Mouse (Mus musculus) right cerebral cortex, postnatal 4 days (tissue): Measurements from ENCODE around the gene Gps1.
"Not testable (repeated sequence)": the region's sequence is repeated elsewhere in the genome, so short reads cannot be mapped to it uniquely, and the experiment has no call there.

Experiments
- DNase-seq: peaks from one replicate; pipeline ENCODE4 v3.0.0-alpha.2; 2022

Gene Gps1

DNA sequence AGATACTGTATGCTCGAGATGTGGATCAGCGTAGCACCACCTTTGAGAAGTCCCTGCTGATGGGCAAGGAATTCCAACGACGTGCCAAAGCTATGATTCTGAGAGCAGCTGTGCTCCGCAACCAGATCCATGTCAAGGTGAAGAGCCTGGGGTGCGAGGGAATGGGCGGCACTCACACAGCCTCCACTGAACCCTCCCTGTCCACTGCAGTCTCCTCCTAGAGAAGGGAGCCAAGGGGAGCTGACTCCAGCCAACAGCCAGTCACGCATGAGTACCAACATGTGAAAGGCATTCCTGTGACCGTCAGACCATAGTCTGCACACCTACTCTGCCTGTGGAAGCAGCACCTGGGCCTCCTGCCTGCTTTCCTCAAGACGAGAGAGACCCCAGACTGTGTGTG lies 4.4 kb downstream of the Gps1 start:
- DNase-seq, result not testable (repeated sequence)

- no peak for DNase-seq
These were observed 5.3 kb downstream of the Gps1 start for GRCm38 (mm10) chr11:120789355-120789754.

- no peak for DNase-seq
These were observed 5.7 kb downstream of the Gps1 start for GRCm38 (mm10) chr11:120789810-120790209.

- DNase-seq, result no peak
These were observed 8.6 kb downstream of the Gps1 start for GRCm38 (mm10) chr11:120792652-120793051.

- peak; percentile 98 for DNase-seq
These were observed 11.9 kb downstream of the Gps1 start, which contains the start of gene Dus1l for GRCm38 (mm10) chr11:120795756-120796613. Dus1l (minus strand) TSS chr11:120796403.

DNA sequence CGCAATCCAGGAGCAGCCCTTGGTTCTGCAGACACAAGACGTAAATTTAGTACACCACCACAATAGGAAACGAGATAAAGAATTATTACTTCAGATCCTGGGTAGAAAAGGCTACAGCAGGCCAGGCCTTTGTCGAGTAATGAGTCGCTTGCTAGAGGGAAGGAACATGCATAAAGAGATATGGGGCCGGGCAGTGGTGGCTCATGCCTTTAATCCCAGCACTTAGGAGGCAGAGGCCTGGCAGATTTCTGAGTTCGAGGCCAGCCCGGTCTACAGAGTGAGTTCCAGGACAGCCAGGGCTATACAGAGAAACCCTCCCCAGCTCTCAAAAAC lies 12.5 kb downstream of the Gps1 start:
- DNase-seq, result no peak

DNA sequence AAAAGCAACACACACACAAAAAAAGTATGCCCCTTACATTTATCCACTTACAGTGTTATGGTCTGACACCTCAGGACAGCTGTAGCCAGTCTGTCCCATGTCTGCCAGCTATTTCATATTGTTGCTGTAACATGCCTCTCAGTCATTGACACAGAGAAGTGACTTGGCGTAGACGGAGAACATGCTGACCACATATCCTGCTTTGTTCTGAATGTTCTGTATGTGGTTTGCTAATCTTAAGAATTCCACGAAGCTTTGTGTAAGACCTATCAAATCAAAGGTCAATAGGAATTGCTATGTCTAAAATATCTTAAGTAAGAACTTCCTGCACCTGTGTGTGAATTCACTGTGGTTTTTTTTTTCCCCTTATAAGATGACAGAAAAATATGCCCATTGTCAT lies 14.2 kb downstream of the Gps1 start:
- DNase-seq, result no peak

GRCm38 (mm10) chr11:120799316-120799890 lies 15.3 kb downstream of the Gps1 start:
- DNase-seq, result no peak

DNA sequence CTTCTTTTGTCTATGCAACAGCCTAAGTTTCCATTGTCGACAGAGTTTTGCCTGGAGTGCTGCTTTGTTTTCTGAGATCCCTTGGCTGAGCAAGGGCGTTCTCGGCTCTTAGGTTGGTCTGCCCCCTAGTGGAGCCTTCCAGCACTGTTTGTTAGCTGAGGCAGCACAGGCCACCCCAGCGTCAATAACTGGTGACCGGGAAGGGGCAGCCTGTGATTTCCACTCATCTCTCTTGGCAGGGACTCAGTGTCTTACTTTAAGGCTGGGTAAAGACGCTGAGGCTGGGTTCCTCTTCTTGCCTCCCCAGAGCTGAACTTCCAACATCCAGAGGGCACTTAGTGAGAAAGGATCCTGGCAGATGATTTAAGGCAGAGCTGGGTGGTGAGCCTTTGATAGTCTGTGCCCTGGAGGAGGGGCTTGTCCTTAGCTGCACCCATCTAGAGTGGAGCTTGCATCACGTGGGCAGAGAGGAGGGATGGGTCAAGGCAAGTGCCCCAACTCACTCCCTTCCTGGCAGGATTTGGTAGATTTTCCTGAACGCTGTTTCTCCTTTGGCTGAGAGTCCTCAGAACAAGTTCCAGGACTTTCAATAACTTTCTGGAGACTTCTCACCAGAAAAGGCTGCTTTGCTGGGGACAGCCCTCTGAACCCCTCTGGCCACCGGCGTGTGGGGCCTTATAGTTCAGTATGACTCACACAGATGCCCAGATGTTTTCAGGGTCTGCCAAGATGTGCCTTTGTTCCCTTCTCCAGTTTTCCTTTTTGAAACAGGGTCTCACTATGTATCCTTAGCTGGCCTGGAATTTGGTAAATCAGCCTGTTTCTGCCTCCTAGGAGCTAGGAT lies 16.2 kb downstream of the Gps1 start:
- peak; percentile 88 for DNase-seq

DNA sequence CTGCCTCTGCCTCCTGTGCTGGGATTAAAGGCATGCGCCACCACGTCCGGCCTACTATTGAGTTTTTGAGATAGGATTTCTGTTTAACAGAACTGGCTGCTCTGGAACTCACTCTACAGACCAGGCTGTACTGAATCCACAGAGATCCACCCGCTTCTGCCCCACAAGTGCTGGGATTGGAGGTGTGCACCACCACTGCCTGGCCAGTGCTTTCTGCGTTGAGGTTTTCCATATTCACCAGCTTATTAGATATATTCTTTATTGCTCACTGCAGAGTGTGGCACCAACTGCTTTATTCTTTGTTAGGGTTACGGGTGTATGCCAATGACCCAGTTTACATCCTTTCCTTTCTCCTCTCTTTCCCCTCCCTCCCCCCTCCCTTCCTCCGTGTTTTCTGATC lies 20.2 kb downstream of the Gps1 start:
- no peak for DNase-seq

- no peak for DNase-seq
These were observed 20.7 kb downstream of the Gps1 start for GRCm38 (mm10) chr11:120804769-120805168.

DNA sequence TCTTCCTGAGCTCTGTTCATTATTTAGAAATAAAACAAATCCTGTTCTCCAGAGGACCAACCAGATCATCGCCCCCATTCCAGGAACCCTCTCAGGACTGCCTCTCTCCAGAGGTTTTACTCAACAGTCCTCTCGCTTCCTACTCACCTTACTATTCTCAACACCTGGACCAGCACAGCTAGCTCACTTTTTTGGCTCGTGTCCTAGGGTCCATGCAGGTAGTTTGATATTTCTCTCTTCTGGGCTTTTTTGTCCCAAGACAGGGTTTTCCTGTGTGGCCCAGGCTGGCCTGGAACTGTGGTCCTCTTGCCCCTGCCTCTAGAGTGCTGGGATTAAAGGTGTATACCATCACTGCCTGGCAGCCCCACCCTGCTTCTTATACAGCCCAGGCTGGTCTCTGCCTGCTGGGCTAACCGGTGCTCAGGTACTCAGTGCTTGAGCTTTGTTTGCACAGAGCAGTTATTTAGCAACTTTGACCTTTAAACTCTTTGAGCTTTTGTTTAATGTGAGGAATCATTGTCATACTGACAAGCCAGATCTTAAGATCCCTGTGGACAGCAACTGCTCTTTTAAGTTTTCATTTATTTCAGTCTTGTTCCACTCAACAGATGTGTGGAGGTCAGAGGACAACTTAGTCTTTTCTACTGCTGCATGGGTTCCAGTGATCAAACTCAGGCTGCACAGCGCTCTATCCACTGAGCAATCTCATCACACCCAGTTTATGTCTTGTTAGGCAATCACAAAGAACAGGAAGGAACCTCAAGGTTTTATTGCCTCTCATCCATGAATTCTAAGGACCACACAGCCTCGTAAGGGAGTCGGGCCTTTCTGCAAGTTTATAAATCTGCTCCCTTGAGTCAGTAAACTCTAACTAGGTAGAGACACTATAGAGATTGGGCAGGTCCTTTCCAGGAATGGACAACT lies 21.6 kb downstream of the Gps1 start:
- DNase-seq, result no peak

DNA sequence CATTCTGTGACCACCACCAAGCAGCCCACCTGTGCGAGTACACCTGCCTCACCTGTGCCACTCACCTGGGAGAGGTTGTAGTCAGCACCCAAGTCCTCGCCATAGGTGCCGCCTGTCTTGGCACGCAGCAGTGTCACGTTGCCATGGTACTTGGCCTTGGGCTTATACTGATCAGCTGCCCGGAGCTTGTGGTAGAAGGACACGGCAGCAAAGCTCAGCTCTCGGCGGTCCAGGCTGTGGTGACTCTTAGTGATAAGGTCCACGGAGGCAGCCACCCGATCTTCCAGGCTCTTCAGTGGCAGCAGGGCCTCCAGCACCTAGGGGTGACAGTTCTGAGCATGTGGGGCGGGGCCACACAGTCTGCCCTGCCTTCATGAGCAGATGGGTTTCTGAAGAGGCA lies 23.9 kb downstream of the Gps1 start:
- DNase-seq, result no peak

DNA sequence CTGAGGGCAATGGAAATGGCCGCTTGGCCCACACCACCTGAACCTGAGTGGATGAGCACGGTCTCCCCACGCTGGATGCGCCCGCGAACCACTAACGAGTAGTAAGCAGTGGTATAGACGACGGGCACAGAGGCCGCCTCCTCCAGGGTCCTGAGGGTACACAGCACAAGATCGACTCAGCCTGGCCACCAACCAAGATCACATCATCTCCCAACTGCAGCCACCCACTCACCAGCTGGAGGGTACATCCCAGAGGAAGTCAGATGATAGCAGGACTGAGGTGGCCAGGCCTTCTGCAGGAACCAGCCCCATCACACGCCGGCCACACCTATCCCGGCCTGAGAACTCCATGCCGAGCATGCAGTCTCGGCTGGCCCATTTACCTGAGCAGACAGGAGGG lies 28.0 kb downstream of the Gps1 start:
- no peak for DNase-seq

GRCm38 (mm10) chr11:120817358-120817757 lies 33.3 kb downstream of the Gps1 start:
- DNase-seq, result no peak

DNA sequence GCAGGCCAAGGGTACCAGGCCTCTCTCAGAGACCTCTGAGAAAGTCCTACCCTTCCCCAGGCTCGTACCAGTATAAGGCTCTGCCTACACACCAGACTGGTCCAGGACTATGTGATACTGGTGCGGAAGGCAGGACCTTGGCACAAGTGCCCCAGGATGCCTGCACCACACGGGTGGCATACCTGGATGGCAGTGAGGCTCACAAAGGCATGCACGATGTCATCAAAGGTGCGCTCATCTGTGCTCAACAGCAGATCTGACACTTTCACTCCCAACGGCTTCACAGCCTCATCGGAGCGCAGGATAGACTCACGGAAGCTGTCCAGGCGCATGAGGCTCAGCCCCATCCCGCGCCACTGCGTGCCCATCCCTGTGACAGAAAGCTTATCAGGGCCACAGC lies 34.2 kb downstream of the Gps1 start:
- DNase-seq, result no peak

- no peak for DNase-seq
These were observed 35.5 kb downstream of the Gps1 start for GRCm38 (mm10) chr11:120819556-120819955.

- DNase-seq, result peak; percentile 13
These were observed 36.5 kb downstream of the Gps1 start for GRCm38 (mm10) chr11:120820546-120820945.

DNA sequence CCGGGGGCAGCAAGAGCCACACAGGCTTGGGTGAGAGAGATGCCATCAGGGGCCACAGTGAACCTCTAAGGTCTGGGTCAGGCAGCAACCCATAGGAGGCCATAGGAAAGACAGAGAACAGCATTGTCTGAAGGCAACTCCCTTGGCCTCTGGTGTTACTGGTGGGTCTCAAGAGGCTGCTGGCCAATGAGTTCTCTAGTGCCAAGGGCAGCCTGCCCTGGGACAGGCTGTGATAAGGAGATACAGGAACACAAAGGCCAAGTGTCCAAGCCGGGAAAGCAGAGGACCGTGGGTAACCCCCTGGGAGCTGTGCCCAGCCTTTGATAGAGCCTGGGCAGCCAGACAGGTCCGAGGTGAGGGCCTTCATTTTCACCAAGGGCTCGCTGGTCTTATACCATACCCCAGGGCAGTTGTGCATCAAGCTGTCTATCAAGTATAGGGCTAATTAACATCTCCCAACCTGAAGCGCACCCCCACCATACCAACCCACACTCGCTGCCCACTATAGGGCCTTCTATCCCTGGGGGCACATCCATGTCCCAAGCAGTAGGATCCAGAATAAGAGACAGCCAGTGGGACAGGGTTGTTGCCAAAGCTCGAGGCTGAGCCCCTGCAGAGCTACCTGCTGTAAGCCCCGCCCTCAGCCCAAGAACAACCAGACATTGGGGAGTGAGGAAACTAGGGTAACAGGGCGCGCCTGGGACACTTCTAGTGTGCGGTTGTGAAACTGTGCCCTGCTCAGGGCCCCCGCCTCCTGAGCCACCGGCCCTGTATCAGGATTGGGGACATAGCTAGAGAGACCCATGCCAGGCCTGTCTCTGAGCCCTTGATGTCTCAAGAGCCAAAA lies 37.2 kb downstream of the Gps1 start:
- DNase-seq, result no peak

DNA sequence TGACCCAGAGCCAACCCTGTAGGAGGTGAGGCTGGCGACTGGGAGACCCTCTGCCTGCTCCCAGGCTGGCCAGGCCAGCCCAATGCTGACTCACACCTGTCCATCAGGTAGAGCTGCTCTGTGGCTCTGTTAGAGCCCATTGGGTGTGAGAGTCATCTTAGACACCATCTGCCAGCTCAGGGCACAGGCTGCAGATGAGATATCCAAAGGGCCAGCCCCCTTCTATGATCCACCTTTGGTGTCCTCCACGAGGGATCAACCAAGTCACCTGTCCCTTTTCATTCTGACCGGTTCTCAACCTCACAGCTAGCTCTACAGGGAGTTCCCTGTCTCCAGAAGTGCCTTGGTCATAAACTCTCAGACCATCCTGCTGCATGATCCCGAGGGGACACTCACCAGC lies 38.2 kb downstream of the Gps1 start:
- peak; percentile 3 for DNase-seq

DNA sequence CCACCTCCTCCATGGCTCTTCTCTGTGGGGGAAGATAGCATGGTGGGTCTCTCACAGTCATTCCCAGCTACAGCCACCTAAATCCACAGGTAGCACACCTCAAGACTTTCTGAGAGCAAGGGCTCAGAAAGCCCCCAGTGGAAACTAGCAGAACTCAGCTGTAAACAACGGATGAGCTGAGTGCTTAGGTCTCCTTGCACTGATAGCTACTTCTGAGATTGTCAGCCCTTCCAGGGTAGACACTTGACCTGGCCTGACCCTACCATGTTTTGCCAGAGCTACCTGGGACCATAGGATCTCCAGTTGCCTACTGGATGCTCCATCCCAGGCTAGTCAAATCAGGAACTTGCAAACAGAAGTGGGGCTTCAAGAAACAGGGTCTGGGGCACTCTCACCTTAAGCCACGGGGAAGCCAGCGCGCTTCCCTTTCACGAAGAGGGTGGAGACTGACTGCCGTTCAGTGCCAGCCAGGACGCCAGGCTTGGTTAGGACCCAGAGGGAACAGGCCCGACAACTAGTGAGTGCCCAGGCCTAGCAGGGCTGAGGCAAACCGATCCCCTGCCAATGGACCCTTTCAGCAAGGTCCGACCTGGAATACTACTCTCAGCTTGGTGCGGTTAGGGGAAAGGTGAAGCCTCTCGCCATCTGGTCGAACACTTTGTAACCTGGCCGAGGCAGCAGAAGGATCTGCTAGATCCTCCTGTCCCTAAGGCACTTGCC lies 38.9 kb downstream of the Gps1 start:
- peak; percentile 32 for DNase-seq
